Mouse (Mus musculus) ES-E14 (cell line): ENCODE measurements at regions not wholly inside any gene's neighbourhood (a gene's known extent, or its start where the extent isn't known, plus 50 kb on each side); places are given as distances from the start of the nearest gene placed in this dataset.

Experiments used
- DNase-seq: peaks from one replicate; pipeline ENCODE4 v3.0.0-alpha.2; 2013; ENCODE audit warnings: low read depth, low spot score
- H3K27ac ChIP-seq: 2 replicates; pipeline ENCODE4 v1.5.1; 2012; ENCODE audit warnings: low read depth, mild to moderate bottlenecking, low read length, moderate library complexity, mixed read lengths; ENCODE audit not compliant: poor library complexity, insufficient read depth, severe bottlenecking
- H3K36me3 ChIP-seq: 2 replicates; pipeline ENCODE4 v1.6.1; 2012; ENCODE audit warnings: mild to moderate bottlenecking, low read length, moderate library complexity, mixed read lengths; ENCODE audit not compliant: control insufficient read depth, poor library complexity, insufficient read depth, severe bottlenecking
- H3K4me1 ChIP-seq, 2 experiments: fragments of 150-350 bp in 1 of 2; sonication (generic) in 1 of 2; 2 replicates each; pipeline ENCODE4 v1.6.1; 2012; ENCODE audit warnings: low read length in 2 of 2, mild to moderate bottlenecking in 1 of 2, mixed read lengths in 1 of 2; ENCODE audit not compliant: control insufficient read depth in 2 of 2, insufficient read depth in 2 of 2, poor library complexity in 1 of 2
- H3K4me3 ChIP-seq, 2 experiments: fragments of 150-350 bp in 1 of 2; sonication (generic) in 1 of 2; 2 replicates each; pipeline ENCODE4 v1.5.1; 2012; ENCODE audit warnings: low read length in 2 of 2, low read depth in 1 of 2, mild to moderate bottlenecking in 1 of 2, mixed read lengths in 1 of 2; ENCODE audit not compliant: insufficient read depth in 1 of 2, poor library complexity in 1 of 2, severe bottlenecking in 1 of 2
- H3K9ac ChIP-seq: 2 replicates; pipeline ENCODE4 v1.6.1; 2012; ENCODE audit warnings: low read depth, mild to moderate bottlenecking, low read length, mixed read lengths; ENCODE audit not compliant: poor library complexity, insufficient read depth, severe bottlenecking
- H3K9me3 ChIP-seq: fragments of 150-350 bp; sonication (generic); 2 replicates; pipeline ENCODE4 v1.6.1; 2012; ENCODE audit warnings: low read depth, mild to moderate bottlenecking, low read length; ENCODE audit not compliant: control insufficient read depth, insufficient read depth
- CHD2 ChIP-seq: IDR thresholded peaks from 2 replicates; pipeline ENCODE4 v1.6.1; 2014; ENCODE audit warnings: mild to moderate bottlenecking, low read depth, low read length, inconsistent platforms
- HCFC1 ChIP-seq: IDR thresholded peaks from 2 replicates; pipeline ENCODE4 v1.6.1; 2012; ENCODE audit warnings: low read length, inconsistent platforms, borderline replicate concordance; ENCODE audit not compliant: insufficient read depth
- MAFK ChIP-seq: IDR thresholded peaks from 2 replicates; pipeline ENCODE4 v1.6.1; 2014; ENCODE audit warnings: mild to moderate bottlenecking, low read depth, low read length, inconsistent platforms; ENCODE audit not compliant: insufficient read depth
- ZC3H11A ChIP-seq: IDR thresholded peaks from 2 replicates; pipeline ENCODE4 v1.6.1; 2012; ENCODE audit warnings: low read depth, mild to moderate bottlenecking, inconsistent platforms, low read length, borderline replicate concordance
- ZNF384 ChIP-seq: IDR thresholded peaks from 2 replicates; pipeline ENCODE4 v1.6.1; 2012; ENCODE audit warnings: low read depth, low read length, inconsistent platforms
- in situ Hi-C, 2 experiments: fragments of 600-800 bp; cut with MboI; formaldehyde crosslinking; loops; one replicate each; pipeline ENCODE4 v1.15.1; 2025; ENCODE audit warnings: low sequenced_read_pairs in 2 of 2, inconsistent platforms in 1 of 2; ENCODE audit not compliant: unreplicated experiment in 2 of 2

- in situ Hi-C loops = no loop called here
- TF ChIP-seq ZNF384 (no peak), CHD2 (no peak), ZC3H11A (no peak), HCFC1 (no peak), MAFK (no peak)
- DNase-seq = no peak
These were observed 326.2 kb upstream of the Frg1 start for GRCm38 (mm10) chr8:41742796-41743670.

GRCm38 (mm10) chr8:41717002-41717401 lies 300.1 kb upstream of the Frg1 start:
- DNase-seq = no peak

More at GRCm38 (mm10) chr8:41742796-41743670, 326.2 kb upstream of the Frg1 start:
- H3K9ac ChIP-seq = no peak overlapping the region
- H3K27ac ChIP-seq = no peak overlapping the region
- H3K9me3 ChIP-seq = no peaks in the 10 kb centered on the region
- H3K4me1 ChIP-seq = no peaks in the 10 kb centered on the region
- H3K4me3 ChIP-seq = no peak overlapping the region
- no peaks in the 10 kb centered on the region for H3K36me3 ChIP-seq

GRCm38 (mm10) chr8:41713634-41714330 lies 296.9 kb upstream of the Frg1 start:
- TF ChIP-seq ZC3H11A = no peak
- DNase-seq = no peak
- Histone ChIP-seq H3K36me3 (no peaks in the 10 kb centered on the region), H3K4me1 (no peaks in the 10 kb centered on the region), H3K27ac (no peak overlapping the region), H3K4me3 (no peak overlapping the region), H3K9me3 (no peaks in the 10 kb centered on the region), H3K9ac (no peak overlapping the region)
- in situ Hi-C loops = no loop called here

More at GRCm38 (mm10) chr8:41717002-41717401, 300.1 kb upstream of the Frg1 start:
- Histone ChIP-seq H3K4me1 (no peaks in the 10 kb centered on the region), H3K27ac (no peak overlapping the region), H3K4me3 (no peak overlapping the region), H3K9ac (no peak overlapping the region), H3K9me3 (no peaks in the 10 kb centered on the region), H3K36me3 (no peaks in the 10 kb centered on the region)
- in situ Hi-C loops = no loop called here
- TF ChIP-seq ZC3H11A = no peak
- no peak for TF ChIP-seq HCFC1
- TF ChIP-seq ZNF384 = no peak
- TF ChIP-seq MAFK = no peak
- no peak for TF ChIP-seq CHD2

GRCm38 (mm10) chr8:41703927-41704924 lies 287.4 kb upstream of the Frg1 start:
- Histone ChIP-seq H3K4me3 (no peak overlapping the region), H3K36me3 (no peaks in the 10 kb centered on the region), H3K9ac (no peak overlapping the region), H3K4me1 (no peaks in the 10 kb centered on the region), H3K9me3 (no peaks in the 10 kb centered on the region), H3K27ac (no peak overlapping the region)
- TF ChIP-seq MAFK = no peak
- TF ChIP-seq CHD2 = no peak
- TF ChIP-seq HCFC1 = no peak
- in situ Hi-C loops = no loop called here
- DNase-seq = no peak
